Mouse (Mus musculus) heart, postnatal 0 days (tissue): ENCODE data around the gene Nap1l4. TPM values are rescaled to one million over a fixed set of nuclear protein-coding genes. Genes with fewer than 3 reads are reported as not detected.
"Not testable (repeated sequence)": the region's sequence is repeated elsewhere in the genome, so short reads cannot be mapped to it uniquely, and the experiment has no call there.

Source experiments
- ATAC-seq: fragments of 200-750 bp; cut with Nextera tagmentation; 2 replicates; pipeline ENCODE4 v1.8.0; 2017; ENCODE audit warnings: low read depth, moderate number of reproducible peaks, moderate library complexity; ENCODE audit not compliant: insufficient read depth
- DNase-seq: peaks from one replicate; pipeline ENCODE4 v3.0.0-alpha.2; 2016; ENCODE audit warnings: low spot score
- H3K27ac ChIP-seq: fragments of 300-500 bp; sonication (generic); 2 replicates; pipeline ENCODE4 v1.5.1; 2014; ENCODE audit warnings: low read depth, mild to moderate bottlenecking
- H3K27me3 ChIP-seq: fragments of 300-500 bp; sonication (generic); 2 replicates; pipeline ENCODE4 v1.6.1; 2014; ENCODE audit warnings: low read length, mixed read lengths; ENCODE audit not compliant: control insufficient read depth, insufficient read depth
- H3K36me3 ChIP-seq: fragments of 300-500 bp; sonication (generic); replicated peaks from 2 replicates; pipeline ENCODE4 v1.6.1; 2014; ENCODE audit warnings: low read length, mixed read lengths; ENCODE audit not compliant: control insufficient read depth, insufficient read depth
- H3K4me1 ChIP-seq: fragments of 300-500 bp; sonication (generic); 2 replicates; pipeline ENCODE4 v1.6.1; 2014; ENCODE audit warnings: antibody characterized with exemption; ENCODE audit not compliant: control insufficient read depth, insufficient read depth
- H3K4me2 ChIP-seq: fragments of 300-500 bp; sonication (generic); 2 replicates; pipeline ENCODE4 v1.6.1; 2014; ENCODE audit warnings: low read depth, mild to moderate bottlenecking, low read length, moderate library complexity
- H3K4me3 ChIP-seq: fragments of 300-500 bp; sonication (generic); 2 replicates; pipeline ENCODE4 v1.5.1; 2014; ENCODE audit warnings: low read depth, low read length
- H3K9ac ChIP-seq: fragments of 300-500 bp; sonication (generic); replicated peaks from 2 replicates; pipeline ENCODE4 v1.6.1; 2014; ENCODE audit warnings: low read depth, low read length, mixed read lengths
- H3K9me3 ChIP-seq: fragments of 300-500 bp; sonication (generic); replicated peaks from 2 replicates; pipeline ENCODE4 v1.6.1; 2016; ENCODE audit warnings: low read length; ENCODE audit not compliant: control insufficient read depth
- CTCF ChIP-seq: IDR thresholded peaks from 2 replicates; pipeline ENCODE4 v1.5.1; 2016; ENCODE audit warnings: antibody characterized with exemption, control low read depth, low read depth
- EP300 ChIP-seq: IDR thresholded peaks from 2 replicates; pipeline ENCODE4 v1.6.1; 2016; ENCODE audit warnings: antibody characterized with exemption, low read depth
- WGBS: fragments of 180-500 bp; shearing (Covaris S2); extraction: QIAGEN DNeasy Blood & Tissue Kit; methylation state at CpG from one replicate; pipeline ENCODE4 v1.1.7; 2014; 5-methylcytosine and 5-hydroxymethylcytosine counted together
- polyA plus RNA-seq: library from polyadenylated mRNA; unstranded; fragments of >200 nt; fragmentation: Nextera tagmentation; extraction: Ambion mirVana; gene quantifications from 2 replicates; pipeline ENCODE4 v1.2.1, GENCODE M21; 2015
- total RNA-seq: library from RNA; depleted of rRNA; stranded (reverse); fragments of >200 nt; gene quantifications from 2 replicates; pipeline ENCODE4 v1.2.3, GENCODE M21; 2014; ENCODE audit warnings: low replicate concordance

Gene Nap1l4
- total and polyA plus RNA-seq, 2 experiments from 2014 or later, result 153 to 200 TPM

DNA sequence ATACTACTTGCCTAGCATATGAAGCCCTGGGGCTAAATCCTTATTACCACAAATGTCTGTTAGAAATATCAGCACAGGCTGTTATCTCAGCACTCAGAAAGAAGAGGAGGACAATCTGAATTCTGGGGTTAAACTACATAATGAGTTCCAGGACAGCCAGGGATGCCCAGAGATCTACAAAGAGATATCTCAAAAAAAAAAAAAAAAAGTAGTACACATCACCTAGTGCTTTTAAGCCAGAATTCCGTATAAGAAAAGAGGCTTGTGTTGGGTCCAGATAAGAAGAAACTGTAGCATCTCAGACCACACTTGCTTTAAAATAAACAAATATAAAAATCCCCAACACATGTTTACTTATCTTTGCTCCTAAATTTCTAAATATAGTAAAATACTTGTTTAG, 10.2 kb downstream of the Nap1l4 start:
- Histone ChIP-seq H3K9ac (no peak overlapping the region), H3K4me1 (peaks cover 15% of the 10 kb centered on the region), H3K4me3 (no peak overlapping the region), H3K36me3 (peaks cover 62% of the 10 kb centered on the region), H3K27ac (no peak overlapping the region), H3K9me3 (no peaks in the 10 kb centered on the region), H3K27me3 (no peaks in the 10 kb centered on the region), H3K4me2 (no peak overlapping the region)
- WGBS, result 74% methylated on average over 1 of the region's 1 CpGs
- no peak for ATAC-seq
- DNase-seq, result no peak
- TF ChIP-seq CTCF (no peak), EP300 (no peak)

DNA sequence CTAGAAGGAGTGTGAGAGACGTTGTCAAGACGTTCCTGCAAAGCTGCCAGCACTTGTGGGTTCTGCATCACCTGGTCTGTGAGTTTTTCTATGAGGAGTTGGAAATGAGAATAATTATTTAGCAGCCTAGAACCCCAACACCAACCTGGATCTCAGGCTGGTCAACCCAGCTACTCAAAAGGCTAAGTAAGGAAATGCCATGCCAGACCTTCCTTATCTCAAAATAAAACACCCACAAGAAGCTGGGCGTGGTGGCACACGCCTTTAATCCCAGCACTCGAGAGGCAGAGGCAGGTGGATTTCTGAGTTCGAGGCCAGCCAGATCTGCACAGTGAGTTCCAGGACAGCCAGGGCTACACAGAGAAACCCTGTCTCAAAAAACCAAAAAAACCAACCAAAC, 10.7 kb downstream of the Nap1l4 start:
- not testable (repeated sequence) for ATAC-seq, H3K9me3 ChIP-seq, H3K27ac ChIP-seq, H3K4me3 ChIP-seq, H3K27me3 ChIP-seq, H3K9ac ChIP-seq, H3K4me2 ChIP-seq, DNase-seq
- peaks cover 15% of the 10 kb centered on the region for H3K4me1 ChIP-seq
- WGBS, result 78% methylated on average over 6 of the region's 6 CpGs
- H3K36me3 ChIP-seq, result peaks cover 66% of the 10 kb centered on the region

DNA sequence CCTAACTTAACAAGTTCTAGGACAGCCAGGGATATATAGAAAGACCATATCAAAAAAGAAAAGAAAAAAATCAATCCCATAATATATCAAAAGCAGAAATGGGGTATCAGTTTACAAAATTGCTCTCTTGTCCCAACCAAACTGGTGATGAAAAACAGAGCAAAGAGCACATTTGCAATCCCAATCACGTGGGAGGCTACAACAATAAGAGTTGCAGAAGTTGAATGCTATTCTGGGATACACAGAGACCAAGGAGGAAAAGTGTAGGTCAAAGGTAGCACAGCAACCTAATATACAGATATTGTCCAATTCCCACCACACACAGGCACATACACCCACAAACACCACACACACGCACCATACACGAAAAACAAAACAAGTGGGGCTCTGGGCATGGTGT, 12.7 kb downstream of the Nap1l4 start:
- no peaks in the 10 kb centered on the region for H3K27me3 ChIP-seq
- no peak overlapping the region for H3K4me2 ChIP-seq
- WGBS, result 83% methylated on average over 3 of the region's 3 CpGs
- H3K9ac ChIP-seq, result no peak overlapping the region
- no peak overlapping the region for H3K27ac ChIP-seq
- H3K9me3 ChIP-seq, result no peaks in the 10 kb centered on the region
- H3K36me3 ChIP-seq, result peaks cover 84% of the 10 kb centered on the region
- no peak for TF ChIP-seq EP300
- no peak for TF ChIP-seq CTCF
- H3K4me3 ChIP-seq, result no peak overlapping the region
- DNase-seq (no peak), ATAC-seq (no peak)
- peaks cover 7% of the 10 kb centered on the region; the same call in 1 of the 2 replicates for H3K4me1 ChIP-seq

DNA sequence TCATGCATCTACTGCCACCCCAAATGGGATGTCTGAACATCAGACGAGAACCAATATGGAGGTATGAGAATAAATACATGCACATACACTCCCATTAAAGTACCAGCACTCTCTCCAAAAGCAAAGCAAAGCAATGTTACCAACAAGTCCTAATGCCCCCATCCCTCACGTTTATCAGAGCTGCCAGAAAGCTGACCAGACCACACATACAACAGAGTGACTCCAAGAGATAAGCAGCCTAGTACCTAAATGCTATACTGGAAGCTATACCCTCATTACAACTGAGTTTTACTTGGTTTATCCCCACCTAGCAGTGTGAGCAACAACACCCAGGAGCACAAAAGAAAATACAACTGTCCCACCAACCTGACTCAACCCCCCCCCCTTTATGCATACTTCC, 15.6 kb downstream of the Nap1l4 start:
- no peak for DNase-seq
- Histone ChIP-seq H3K36me3 (peaks cover 98% of the 10 kb centered on the region), H3K4me1 (no peaks in the 10 kb centered on the region; the same call in 1 of the 2 replicates), H3K9ac (no peak overlapping the region), H3K9me3 (no peaks in the 10 kb centered on the region), H3K27ac (no peak overlapping the region), H3K4me2 (no peak overlapping the region), H3K4me3 (no peak overlapping the region), H3K27me3 (no peaks in the 10 kb centered on the region)
- 46% methylated on average over 2 of the region's 2 CpGs for WGBS
- no peak for ATAC-seq
- TF ChIP-seq EP300, result no peak
- no peak for TF ChIP-seq CTCF

DNA sequence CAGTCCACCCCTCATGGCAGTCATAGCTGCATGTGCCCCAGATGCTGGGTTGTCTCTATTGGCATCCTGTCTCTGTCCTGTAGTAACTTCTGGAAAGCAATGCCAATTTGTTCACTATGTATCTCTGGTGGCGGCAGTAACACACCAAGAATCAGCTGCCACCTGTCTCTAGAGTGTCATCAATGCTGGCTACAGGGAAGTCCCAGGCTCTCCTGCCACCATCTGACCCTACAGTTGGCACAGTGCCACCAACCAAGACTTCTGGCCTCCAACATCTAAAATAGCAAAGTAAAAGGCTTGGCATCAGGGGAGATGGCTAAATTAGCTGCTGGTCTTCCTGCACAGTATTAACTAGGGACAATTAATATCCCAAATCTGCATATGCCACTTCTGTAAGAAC, 16.5 kb downstream of the Nap1l4 start:
- Histone ChIP-seq H3K9ac (no peak overlapping the region), H3K36me3 (peaks cover 98% of the 10 kb centered on the region), H3K4me1 (no peaks in the 10 kb centered on the region; the same call in 1 of the 2 replicates), H3K9me3 (no peaks in the 10 kb centered on the region), H3K4me2 (no peak overlapping the region), H3K27me3 (no peaks in the 10 kb centered on the region), H3K4me3 (no peak overlapping the region), H3K27ac (no peak overlapping the region)
- DNase-seq (no peak), ATAC-seq (no peak)
- no peak for TF ChIP-seq CTCF
- TF ChIP-seq EP300, result no peak
- 58% methylated on average over 1 of the region's 1 CpGs for whole genome bisulfite sequencing

DNA sequence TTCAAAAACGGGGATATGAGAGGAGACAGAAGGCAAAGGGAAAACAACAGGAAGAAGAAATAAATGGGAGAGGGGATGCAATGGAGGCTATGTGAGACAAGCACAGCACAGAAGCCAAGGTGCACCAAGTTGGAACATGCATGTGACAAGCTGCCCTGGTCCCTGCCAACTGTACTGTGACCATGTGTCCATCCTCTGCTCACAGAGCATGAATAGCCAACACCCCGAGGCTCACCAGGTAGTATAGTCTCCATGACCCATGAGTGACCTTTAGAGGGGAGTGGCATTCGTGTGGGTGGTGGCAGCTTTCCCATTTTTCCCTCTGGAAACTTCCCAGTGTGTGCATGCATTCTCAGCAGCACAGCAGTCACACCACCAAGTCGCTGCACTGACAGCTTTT, 29.6 kb downstream of the Nap1l4 start:
- no peak overlapping the region for H3K9ac ChIP-seq
- DNase-seq (no peak), ATAC-seq (no peak)
- H3K27me3 ChIP-seq, result no peaks in the 10 kb centered on the region
- H3K4me1 ChIP-seq, result no peaks in the 10 kb centered on the region
- no peak overlapping the region for H3K4me3 ChIP-seq
- H3K27ac ChIP-seq, result no peak overlapping the region
- no peak overlapping the region for H3K4me2 ChIP-seq
- 38% methylated on average over 4 of the region's 4 CpGs for WGBS
- H3K9me3 ChIP-seq, result no peaks in the 10 kb centered on the region
- peaks cover 100% of the 10 kb centered on the region for H3K36me3 ChIP-seq
- TF ChIP-seq EP300, result no peak
- no peak for TF ChIP-seq CTCF
